Mouse (Mus musculus): ENCODE measurements around the gene Gm7073. TPM values are rescaled to one million over a fixed set of nuclear protein-coding genes. Genes with fewer than 3 reads are reported as not detected.

Gene Gm7073
- polyA plus RNA-seq, 1 experiment from 2014 or later: not detected

DNA sequence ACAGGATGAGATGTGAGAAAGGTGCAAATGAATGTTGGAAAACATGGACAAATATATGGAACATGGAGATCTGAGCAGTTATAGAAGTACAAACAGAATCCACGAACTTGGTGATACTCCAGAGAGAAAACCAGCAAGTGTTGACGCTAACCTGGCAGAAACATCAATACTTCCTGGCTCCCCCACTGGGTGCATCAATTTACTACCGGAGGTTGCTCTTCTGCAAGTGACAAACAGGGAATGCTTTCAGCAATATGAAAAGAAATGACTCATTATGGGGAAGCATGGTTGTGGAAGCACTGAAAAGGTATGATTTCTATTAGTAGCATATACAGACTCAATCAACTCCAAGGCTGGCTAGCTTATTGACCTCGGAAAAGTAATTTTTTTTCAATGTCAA, 144.8 kb downstream of the Gm7073 start:
- H3K4me3 ChIP-seq (replicated peaks; ENCODE audit: low read depth, low read length): no peak overlapping the region
- no peak overlapping the region for H3K9ac ChIP-seq (ENCODE audit: low read depth, low read length)
- ATAC-seq (replicated peaks; ENCODE audit: low FRiP score, low read depth): no peak
- DNase-seq (ENCODE audit: low spot score): no peak
- H3K4me1 ChIP-seq (replicated peaks; ENCODE audit: insufficient read depth, low read length): no peaks in the 10 kb centered on the region
- H3K27me3 ChIP-seq (ENCODE audit: insufficient read depth, low read length): no peaks in the 10 kb centered on the region
- H3K36me3 ChIP-seq (ENCODE audit: insufficient read depth, low read length): no peaks in the 10 kb centered on the region
- no peaks in the 10 kb centered on the region for H3K9me3 ChIP-seq (replicated peaks; ENCODE audit: low read length)
- H3K27ac ChIP-seq: no peak overlapping the region
- WGBS: 71% methylated on average over 4 of the region's 4 CpGs
- H3K4me2 ChIP-seq (ENCODE audit: low read length): no peak overlapping the region
- no peak for TF ChIP-seq CTCF (IDR thresholded peaks at IDR 0.05; ENCODE audit: low read depth)

DNA sequence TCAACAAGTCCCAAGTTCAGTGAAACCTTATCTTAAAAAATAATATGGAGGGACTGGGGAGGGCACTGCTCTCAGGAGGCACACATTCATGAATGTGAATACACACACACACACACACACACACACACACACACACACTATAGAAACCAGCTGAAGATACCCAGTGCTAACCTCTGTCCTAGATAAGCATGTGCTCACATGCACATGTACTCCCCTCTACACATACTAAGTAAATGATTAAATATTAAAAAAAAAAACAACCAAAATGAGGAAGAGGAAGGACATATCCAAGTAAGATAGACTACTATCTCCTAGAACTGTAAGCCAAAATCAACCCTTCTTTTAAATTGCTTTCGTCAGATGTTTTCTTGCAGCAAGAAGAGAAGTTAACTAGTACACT, 152.2 kb downstream of the Gm7073 start:
- no peak for DNase-seq (ENCODE audit: low spot score)
- Histone ChIP-seq H3K4me1 (replicated peaks; ENCODE audit: insufficient read depth, low read length) (no peaks in the 10 kb centered on the region), H3K4me3 (replicated peaks; ENCODE audit: low read depth, low read length) (no peak overlapping the region), H3K36me3 (ENCODE audit: insufficient read depth, low read length) (no peaks in the 10 kb centered on the region), H3K9me3 (replicated peaks; ENCODE audit: low read length) (no peaks in the 10 kb centered on the region), H3K4me2 (ENCODE audit: low read length) (no peak overlapping the region), H3K27ac (no peak overlapping the region), H3K9ac (ENCODE audit: low read depth, low read length) (no peak overlapping the region), H3K27me3 (ENCODE audit: insufficient read depth, low read length) (no peaks in the 10 kb centered on the region)
- 77% methylated on average over 1 of the region's 1 CpGs for WGBS
- no peak for TF ChIP-seq CTCF (IDR thresholded peaks at IDR 0.05; ENCODE audit: low read depth)
- ATAC-seq (replicated peaks; ENCODE audit: low FRiP score, low read depth): no peak

MicroRNAs within 50 kb of the gene (microRNA counts, 519-probe panel; counts per million panel counts)
- 330 counts per million, percentile 68 among the panel's probes with 10 or more counts for microRNA mmu-miR-505

Small RNAs within 50 kb of the gene (microRNA-seq; reads per million reads assigned to microRNA genes)
- 24.0 reads per million, percentile 35 among the genes with 10 or more reads in this experiment for gene Mir505

Other genes with a start within 250 kb of the Gm7073 start
- gene Atp11c, start 53.4 kb upstream of the Gm7073 start, polyA plus RNA-seq (2015; fragmentation: Nextera tagmentation; extraction: Ambion mirVana): 6.6 and 6.9 TPM in 2 replicates

Data from kidney, postnatal 0 days (tissue).